Mouse (Mus musculus) frontal cortex, postnatal 36 days (tissue): ENCODE data around the gene Hbb-bt.
A peak's percentile ranks its signal among the peaks of the same experiment; 100 is the strongest.
"Not testable (repeated sequence)": the region's sequence is repeated elsewhere in the genome, so short reads cannot be mapped to it uniquely, and the experiment has no call there.

Experiments used
- DNase-seq, 2 experiments: peaks; one replicate each; pipeline ENCODE4 v3.0.0; 2022; ENCODE audit warnings: low spot score in 2 of 2

The Hbb-bt gene

GRCm38 (mm10) chr7:103808971-103809800, 4.6 kb downstream of the Hbb-bt start:
- DNase-seq = no peak

- DNase-seq = not testable (repeated sequence)
These were observed 5.7 kb downstream of the Hbb-bt start for GRCm38 (mm10) chr7:103808120-103808519.

- DNase-seq = peak; percentile 6 to 10
These were observed 6.9 kb downstream of the Hbb-bt start for GRCm38 (mm10) chr7:103806856-103807255.

GRCm38 (mm10) chr7:103792669-103793388, 21.0 kb downstream of the Hbb-bt start:
- no peak for DNase-seq

- no peak for DNase-seq
These were observed 22.1 kb downstream of the Hbb-bt start, which contains the start of gene Olfr67 for GRCm38 (mm10) chr7:103791721-103792120. Olfr67 (minus strand) TSS chr7:103791821.

- no peak for DNase-seq
These were observed 34.2 kb downstream of the Hbb-bt start, which contains the start of gene Olfr68 for GRCm38 (mm10) chr7:103779598-103779997. Olfr68 (minus strand) TSS chr7:103779698.

GRCm38 (mm10) chr7:103777652-103778051, 36.1 kb downstream of the Hbb-bt start:
- DNase-seq = not testable (repeated sequence)

- no peak for DNase-seq
These were observed 42.3 kb downstream of the Hbb-bt start, which contains the start of gene Olfr69 for GRCm38 (mm10) chr7:103771494-103771893. Olfr69 (minus strand) TSS chr7:103771594.

GRCm38 (mm10) chr7:103767687-103768086, 46.1 kb downstream of the Hbb-bt start:
- not testable (repeated sequence) for DNase-seq
